Mouse (Mus musculus): ENCODE measurements around the gene Cyp2c54.
"Not testable (repeated sequence)": the region's sequence is repeated elsewhere in the genome, so short reads cannot be mapped to it uniquely, and the experiment has no call there.

Cyp2c54 gene

GRCm38 (mm10) chr19:40073701-40074100, at the start of gene Cyp2c54:
TSS of gene Cyp2c54 (minus strand) at chr19:40073827.
- DNase-seq: no peak

GRCm38 (mm10) chr19:40119624-40120023, 46.0 kb upstream of the Cyp2c54 start:
- DNase-seq: not testable (repeated sequence)

GRCm38 (mm10) chr19:40091111-40091510, 17.5 kb upstream of the Cyp2c54 start:
- DNase-seq: no peak

GRCm38 (mm10) chr19:40089421-40089820, 15.8 kb upstream of the Cyp2c54 start, which contains the start of gene Cyp2c50:
TSS of gene Cyp2c50 (plus strand) at chr19:40089688.
- DNase-seq: not testable (repeated sequence)

GRCm38 (mm10) chr19:40088381-40088780, 14.8 kb upstream of the Cyp2c54 start:
- DNase-seq: no peak

- DNase-seq: not testable (repeated sequence)
Observed at GRCm38 (mm10) chr19:39992140-39992539, 81.5 kb downstream of the Cyp2c54 start, which contains the start of gene Cyp2c37. TSS of gene Cyp2c37 (plus strand) at chr19:39992424.

GRCm38 (mm10) chr19:39989471-39989870, 84.2 kb downstream of the Cyp2c54 start:
- DNase-seq: no peak

Measured in thymus, postnatal 36 days (tissue).